Comparison of ENCODE assay signal across 8 mouse cellular contexts in genomic region chr19:4756193-4756911, GRCm38 (mm10). TPM values are rescaled to one million over a fixed set of nuclear protein-coding genes. Genes with fewer than 3 reads are reported as not detected.
DNase-seq lines count a peak whose midpoint lies in the region; ATAC-seq and TF ChIP-seq lines count a peak whose summit lies in the region.

Rbm4b (plus strand) TSS chr19:4756497.

- intact Hi-C loops in heart, postnatal 14 days (cut with DNase I), result loop anchor here (5.0 kb wide), 1 partner anchor 151 kb away; the partner anchor contains the start of gene Bbs1

- peak; percentile 94 for ATAC-seq in forebrain, embryonic 13.5 days
- ATAC-seq in neural tube, embryonic 15.5 days (ENCODE audit: low FRiP score), result peak; percentile 97

- TF ChIP-seq CTCF in E14TG2a.4 (conservative IDR thresholded peaks at IDR 0.05; ENCODE audit: low read length), result no peak

- peak within 1 kb of the TSS; percentile 83 for H3K4me3 ChIP-seq in E14TG2a.4 (replicated peaks; ENCODE audit: low read length)
- peak within 1 kb of the TSS; percentile 75 for H3K4me3 ChIP-seq in forebrain, embryonic 13.5 days
- H3K4me3 ChIP-seq in neural tube, embryonic 15.5 days (replicated peaks), result peak within 1 kb of the TSS; percentile 79

- peak within 1 kb of the TSS; percentile 74 for H3K4me2 ChIP-seq in forebrain, embryonic 13.5 days
- peak within 1 kb of the TSS; percentile 85 for H3K4me2 ChIP-seq in neural tube, embryonic 15.5 days

- peaks cover 49% of the 10 kb centered on the region for H3K4me1 ChIP-seq in E14TG2a.4 (replicated peaks; ENCODE audit: low read depth, low read length)
- peaks cover 37% of the 10 kb centered on the region for H3K4me1 ChIP-seq in forebrain, embryonic 13.5 days
- H3K4me1 ChIP-seq in neural tube, embryonic 15.5 days, result peaks cover 42% of the 10 kb centered on the region

- peak within 1 kb of the TSS; percentile 98 for H3K27ac ChIP-seq in forebrain, embryonic 13.5 days
- H3K27ac ChIP-seq in neural tube, embryonic 15.5 days (replicated peaks), result peak within 1 kb of the TSS; percentile 98

- no peaks in the 10 kb centered on the region for H3K27me3 ChIP-seq in E14TG2a.4 (ENCODE audit: insufficient read depth, low read length)
- H3K27me3 ChIP-seq in forebrain, embryonic 13.5 days, result no peaks in the 10 kb centered on the region
- no peaks in the 10 kb centered on the region for H3K27me3 ChIP-seq in neural tube, embryonic 15.5 days (replicated peaks)

- under 1% methylated on average over 64 of the region's 65 CpGs for WGBS in forebrain, embryonic 13.5 days
- under 1% methylated on average over 64 of the region's 65 CpGs for WGBS in neural tube, embryonic 15.5 days

- H3K36me3 ChIP-seq in E14TG2a.4 (ENCODE audit: insufficient read depth, low read length), result peaks cover 50% of the 10 kb centered on the region
- peaks cover 43% of the 10 kb centered on the region for H3K36me3 ChIP-seq in forebrain, embryonic 13.5 days (ENCODE audit: poor library complexity, severe bottlenecking)
- peaks cover 18% of the 10 kb centered on the region for H3K36me3 ChIP-seq in neural tube, embryonic 15.5 days

- peak within 1 kb of the TSS; percentile 89 for H3K9ac ChIP-seq in forebrain, embryonic 13.5 days
- peak within 1 kb of the TSS; percentile 86 for H3K9ac ChIP-seq in neural tube, embryonic 15.5 days (replicated peaks)

- DNase-seq in c-Kit-positive CD71-positive TER-119-positive erythroid progenitor cells, embryonic 14.5 days (ENCODE audit: low spot score), result peak; percentile 88
- peak; percentile 98 for DNase-seq in heart, postnatal 14 days
- DNase-seq in layer of hippocampus, adult 11-12 months (ENCODE audit: low spot score), result peak; percentile 98
- DNase-seq in lung, adult 18-20 months, result peak; percentile 94 to 96
- peak; percentile 98 for DNase-seq in testis, postnatal 14 days (ENCODE audit: low spot score)

- H3K9me3 ChIP-seq in E14TG2a.4 (ENCODE audit: low read length), result no peaks in the 10 kb centered on the region
- no peaks in the 10 kb centered on the region for H3K9me3 ChIP-seq in forebrain, embryonic 13.5 days (replicated peaks)
- H3K9me3 ChIP-seq in neural tube, embryonic 15.5 days (replicated peaks), result no peaks in the 10 kb centered on the region

RNA-seq across cellular contexts. Expression of gene Rbm4b, which starts in this region (rescaled TPM):
- 188 and 192 TPM in 2 replicates for polyA plus RNA-seq in forebrain, embryonic 13.5 days (2015; fragmentation: Nextera tagmentation; extraction: Ambion mirVana)
- 1 to 10 TPM; 5.8 to 6.3 TPM for total RNA-seq in heart, postnatal 14 days (2021)
- 119 and 132 TPM in 2 replicates for polyA plus RNA-seq in neural tube, embryonic 15.5 days (2015; fragmentation: Nextera tagmentation; extraction: Ambion mirVana)

Comparison
In these comparisons a context has a peak if more than half of its experiments do, and no peak if none do; other contexts are left out.
1. Peak in every context shown above with its lines: DNase-seq, ATAC-seq, H3K4me3 ChIP-seq and H3K27ac ChIP-seq.